Mouse (Mus musculus): ENCODE data around the gene Klf17.

DNA sequence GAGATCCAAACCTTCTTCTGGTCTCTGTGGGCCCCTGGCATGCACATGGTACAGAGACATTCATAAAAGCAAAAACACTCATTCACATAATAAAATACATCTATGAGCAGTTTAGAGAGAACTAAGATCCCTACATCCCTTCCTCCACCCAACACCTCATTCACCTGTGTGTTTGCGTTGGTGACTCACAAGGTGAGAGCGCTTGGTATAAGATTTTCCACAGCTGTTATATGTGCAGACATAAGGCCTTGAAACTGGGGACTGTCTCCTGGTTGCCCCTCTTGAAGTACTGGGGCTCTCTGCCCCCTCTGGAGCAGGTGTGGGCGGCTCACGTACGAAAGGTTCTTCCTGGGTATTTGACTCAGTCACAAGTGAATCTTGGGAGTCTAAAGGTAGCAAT lies 5.3 kb downstream of the Klf17 start:
- TF ChIP-seq TCF12 (IDR thresholded peaks at IDR 0.05; ENCODE audit: low read depth, low read length): no peak
- no peak for TF ChIP-seq MEF2A (IDR thresholded peaks at IDR 0.05; ENCODE audit: extremely low read depth, insufficient replicate concordance, low read depth, low read length, poor library complexity, severe bottlenecking)
- no peak for TF ChIP-seq ZC3H11A (IDR thresholded peaks at IDR 0.05; ENCODE audit: low read depth, low read length)
- TF ChIP-seq HCFC1 (IDR thresholded peaks at IDR 0.05; ENCODE audit: low read depth, low read length): no peak
- no peak for TF ChIP-seq KAT2A (conservative IDR thresholded peaks at IDR 0.05; ENCODE audit: low read depth, low read length)
- TF ChIP-seq ZNF384 (IDR thresholded peaks at IDR 0.05; ENCODE audit: low read depth, low read length): no peak
- TF ChIP-seq EP300 (IDR thresholded peaks at IDR 0.05; ENCODE audit: low read depth in 1 of 2, low read length in 2 of 2): no peak
- no peak for TF ChIP-seq CTCF (IDR thresholded peaks at IDR 0.05 in 2 of 3, conservative IDR thresholded peaks at IDR 0.05 in 1 of 3; ENCODE audit: control insufficient read depth in 1 of 3, insufficient read depth in 1 of 3, low read depth in 2 of 3, low read length in 3 of 3, poor library complexity in 1 of 3, severe bottlenecking in 1 of 3)
- no peak for TF ChIP-seq CHD2 (IDR thresholded peaks at IDR 0.05; ENCODE audit: low read length)
- TF ChIP-seq POLR2A (IDR thresholded peaks at IDR 0.05; ENCODE audit: control insufficient read depth in 1 of 2, insufficient read depth in 1 of 2, low read depth in 1 of 2, low read length in 2 of 2, poor library complexity in 1 of 2): no peak
- TF ChIP-seq MAX (IDR thresholded peaks at IDR 0.05; ENCODE audit: low read length): no peak
- no peak for TF ChIP-seq USF1 (IDR thresholded peaks at IDR 0.05; ENCODE audit: low read depth, low read length)
- no peak for TF ChIP-seq RCOR1 (IDR thresholded peaks at IDR 0.05; ENCODE audit: low read depth, low read length)
- TF ChIP-seq ELF1 (IDR thresholded peaks at IDR 0.05; ENCODE audit: low read depth, low read length): no peak
